Mouse (Mus musculus) layer of hippocampus, postnatal 10 days (tissue): Measurements from ENCODE around the gene Sap30l. TPM values are rescaled to one million over a fixed set of nuclear protein-coding genes. Genes with fewer than 3 reads are reported as not detected.

ENCODE experiments used
- DNase-seq, 2 experiments: peaks; one replicate each; pipeline ENCODE4 v3.0.0; 2021; ENCODE audit warnings: low spot score in 2 of 2
- long read RNA-seq: library from polyadenylated mRNA; stranded (forward); transcript quantifications from one replicate; pipeline ENCODE4 v2.0.0, GENCODE M21; 2023
- total RNA-seq, 2 experiments: library from RNA; stranded (reverse); gene quantifications; 2 replicates each; pipeline ENCODE4 v1.2.3; 2021

The Sap30l gene
- total RNA-seq = 10 to 100 TPM; 44.4 to 47.5 TPM
- long read RNA-seq, transcript Sap30l-201 (4 exons, 1,151 nt) = major isoform, 43 of 46 reads
- long read RNA-seq, partial matches to known transcripts = 0 of 46 reads
- long read RNA-seq, other reads (novel, unspliced or antisense) = 3 of 46 reads

- DNase-seq = peak; percentile 97 to 98
Measured at GRCm38 (mm10) chr11:57800971-57801765, at the start of gene Sap30l. Gene Sap30l (plus strand): TSS chr11:57801637.

- DNase-seq = no peak
Measured at GRCm38 (mm10) chr11:57753538-57754203, 47.8 kb upstream of the Sap30l start.

- DNase-seq = no peak
Measured at GRCm38 (mm10) chr11:57758621-57759020, 42.8 kb upstream of the Sap30l start.

- no peak for DNase-seq
Measured at GRCm38 (mm10) chr11:57760509-57761058, 40.9 kb upstream of the Sap30l start.

GRCm38 (mm10) chr11:57761347-57761746 lies 40.1 kb upstream of the Sap30l start:
- DNase-seq = no peak

GRCm38 (mm10) chr11:57764124-57764523 lies 37.3 kb upstream of the Sap30l start:
- no peak for DNase-seq

- no peak for DNase-seq
Measured at GRCm38 (mm10) chr11:57766617-57767016, 34.8 kb upstream of the Sap30l start.

GRCm38 (mm10) chr11:57767171-57767570 lies 34.3 kb upstream of the Sap30l start:
- no peak for DNase-seq

GRCm38 (mm10) chr11:57770776-57771175 lies 30.7 kb upstream of the Sap30l start:
- DNase-seq = no peak

GRCm38 (mm10) chr11:57771676-57772075 lies 29.8 kb upstream of the Sap30l start:
- DNase-seq = no peak

GRCm38 (mm10) chr11:57773479-57773878 lies 28.0 kb upstream of the Sap30l start:
- DNase-seq = no peak

GRCm38 (mm10) chr11:57773936-57774335 lies 27.5 kb upstream of the Sap30l start:
- DNase-seq = no peak

GRCm38 (mm10) chr11:57775868-57776267 lies 25.6 kb upstream of the Sap30l start:
- no peak for DNase-seq

GRCm38 (mm10) chr11:57776546-57776945 lies 24.9 kb upstream of the Sap30l start:
- DNase-seq = no peak

GRCm38 (mm10) chr11:57778349-57778748 lies 23.1 kb upstream of the Sap30l start:
- DNase-seq = peak; percentile 56 to 70

- DNase-seq = no peak
Measured at GRCm38 (mm10) chr11:57779824-57780223, 21.6 kb upstream of the Sap30l start.

- DNase-seq = peak; percentile 62 to 72
Measured at GRCm38 (mm10) chr11:57786616-57787418, 14.6 kb upstream of the Sap30l start.

GRCm38 (mm10) chr11:57787913-57788312 lies 13.5 kb upstream of the Sap30l start:
- DNase-seq = no peak

- no peak for DNase-seq
Measured at GRCm38 (mm10) chr11:57790866-57791535, 10.4 kb upstream of the Sap30l start.

- no peak for DNase-seq
Measured at GRCm38 (mm10) chr11:57795086-57795485, 6.4 kb upstream of the Sap30l start.

GRCm38 (mm10) chr11:57797828-57798227 lies 3.6 kb upstream of the Sap30l start:
- no peak for DNase-seq
